Mouse (Mus musculus) cerebellum, adult 2 months (tissue): ENCODE results near the gene Gm11239.
"Not testable (repeated sequence)": the region's sequence is repeated elsewhere in the genome, so short reads cannot be mapped to it uniquely, and the experiment has no call there.

Source experiments
- CTCF ChIP-seq: fragments of 200-500 bp; IDR thresholded peaks from 2 replicates; pipeline ENCODE4 v1.5.1; 2011; ENCODE audit warnings: low read depth, mild to moderate bottlenecking, control low read depth, low read length, moderate library complexity, borderline replicate concordance; ENCODE audit not compliant: insufficient read depth
- POLR2A ChIP-seq: fragments of 200-500 bp; IDR thresholded peaks from 2 replicates; pipeline ENCODE4 v1.6.1; 2011; ENCODE audit warnings: low read length, control low read depth, borderline replicate concordance; ENCODE audit not compliant: insufficient read depth

DNA sequence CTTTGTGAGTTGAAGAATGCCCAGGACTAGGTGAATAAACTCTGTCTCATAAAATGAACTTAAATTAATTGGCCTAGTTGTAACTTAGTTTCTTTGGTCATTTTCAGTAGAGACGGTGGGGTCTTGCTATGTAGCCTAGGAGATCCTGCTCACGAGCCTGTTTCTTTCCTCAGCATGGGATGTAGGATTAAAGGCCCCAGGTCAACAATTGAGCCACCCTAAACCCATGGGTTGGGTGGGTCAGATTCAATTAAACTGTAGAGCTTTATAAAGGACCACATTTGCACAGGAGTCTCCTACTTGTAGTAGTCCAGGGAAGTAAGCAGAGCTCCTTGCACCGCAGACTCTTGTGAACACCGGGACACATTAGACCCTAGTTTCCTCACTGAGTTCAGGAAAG is 30.3 kb upstream of the Gm11239 start, which contains the start of gene Gm11236:
- not testable (repeated sequence) for TF ChIP-seq CTCF, POLR2A
